Mouse (Mus musculus): ENCODE data around the gene Hivep1.

Hivep1 gene

DNA sequence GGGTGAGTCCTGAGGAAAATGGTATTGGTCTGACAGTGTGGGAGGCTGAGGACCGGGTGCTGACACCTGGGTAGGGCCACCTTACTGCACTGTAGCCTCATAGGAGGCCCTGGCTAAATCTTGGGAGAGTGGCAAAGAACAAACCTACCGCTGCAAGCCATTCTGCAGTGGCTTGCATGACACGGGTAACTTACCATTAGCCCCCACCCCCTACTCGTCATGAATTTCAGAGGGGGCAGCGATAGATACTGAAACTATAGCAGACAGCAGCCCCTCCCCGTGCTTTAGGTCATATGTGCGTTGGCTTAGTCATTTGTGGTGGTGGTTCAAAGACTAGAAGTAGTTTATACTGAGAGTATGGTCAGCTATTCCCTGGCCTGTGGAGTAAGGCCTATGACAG is 61.8 kb downstream of the Hivep1 start:
- DNase-seq (ENCODE audit: low spot score): no peak

DNA sequence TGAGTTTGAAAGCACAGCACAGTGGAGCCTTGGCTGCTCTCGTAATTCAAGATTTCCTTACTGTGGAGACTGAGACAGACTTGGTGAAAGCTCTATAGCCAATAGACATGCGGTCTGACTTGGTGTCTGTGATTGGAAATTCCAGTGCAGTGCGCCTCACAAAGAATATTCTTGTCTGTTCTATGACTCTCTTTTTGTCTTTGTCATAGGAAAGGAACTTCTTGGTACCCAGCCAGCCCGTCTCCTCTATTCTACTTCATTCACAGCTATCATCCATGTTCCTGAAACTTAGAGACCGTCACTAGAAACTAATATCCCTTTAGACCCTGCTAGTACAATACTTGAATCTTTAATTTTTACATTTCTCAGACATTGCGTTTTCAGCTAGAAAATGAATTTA is 64.5 kb downstream of the Hivep1 start:
- DNase-seq (ENCODE audit: low spot score): no peak

DNA sequence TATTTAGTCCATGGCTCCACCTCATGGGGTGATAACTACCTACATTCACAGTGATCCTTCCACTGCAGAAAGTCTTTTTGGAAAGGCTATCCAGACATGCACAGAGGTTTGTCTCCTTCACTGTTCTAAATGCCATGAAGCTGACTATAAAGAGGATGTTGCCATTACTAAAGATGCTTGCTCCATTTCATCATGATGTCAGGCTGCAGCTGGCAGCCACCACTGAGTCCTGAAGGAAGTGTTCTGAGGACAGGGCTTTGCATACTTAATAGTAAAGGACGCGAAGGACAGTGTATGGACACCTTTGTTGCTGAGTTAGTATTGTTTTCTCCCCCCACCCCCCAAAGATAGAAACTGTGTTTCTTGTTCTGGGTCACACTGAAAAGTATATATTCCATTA is 67.2 kb downstream of the Hivep1 start:
- no peak for DNase-seq (ENCODE audit: low spot score)

DNA sequence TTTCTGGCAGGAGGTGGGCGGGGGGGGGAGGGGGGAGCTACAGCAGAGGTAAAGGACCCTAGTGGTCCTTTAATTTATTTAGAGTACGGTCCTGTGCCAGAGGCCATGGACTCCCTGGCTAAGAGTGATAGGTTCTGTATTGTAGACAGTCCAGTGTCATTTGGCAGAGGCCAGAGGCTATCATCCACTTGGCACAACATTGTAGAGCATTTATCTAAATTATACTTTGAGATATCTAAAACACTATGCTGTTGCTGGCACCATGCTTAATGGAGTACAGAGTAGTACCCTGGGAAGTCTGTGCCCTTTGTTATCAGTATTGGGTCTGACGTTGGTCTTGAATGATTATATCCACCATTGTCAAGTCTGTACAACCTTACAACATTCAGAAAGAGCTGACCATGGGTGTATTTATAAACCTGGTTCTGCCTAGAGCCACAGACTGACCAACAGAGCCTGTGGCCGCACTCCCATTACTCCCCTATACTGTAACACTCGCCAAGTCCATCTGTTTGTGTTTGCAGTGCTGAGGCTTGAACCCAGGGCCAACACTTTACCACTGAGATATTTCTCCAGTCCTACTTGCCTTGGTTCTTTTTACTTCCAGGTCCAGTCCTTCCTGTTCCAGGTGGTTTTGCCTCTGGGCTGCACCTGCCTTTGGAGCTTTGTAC is 69.4 kb downstream of the Hivep1 start:
- no peak for DNase-seq (ENCODE audit: low spot score)

DNA sequence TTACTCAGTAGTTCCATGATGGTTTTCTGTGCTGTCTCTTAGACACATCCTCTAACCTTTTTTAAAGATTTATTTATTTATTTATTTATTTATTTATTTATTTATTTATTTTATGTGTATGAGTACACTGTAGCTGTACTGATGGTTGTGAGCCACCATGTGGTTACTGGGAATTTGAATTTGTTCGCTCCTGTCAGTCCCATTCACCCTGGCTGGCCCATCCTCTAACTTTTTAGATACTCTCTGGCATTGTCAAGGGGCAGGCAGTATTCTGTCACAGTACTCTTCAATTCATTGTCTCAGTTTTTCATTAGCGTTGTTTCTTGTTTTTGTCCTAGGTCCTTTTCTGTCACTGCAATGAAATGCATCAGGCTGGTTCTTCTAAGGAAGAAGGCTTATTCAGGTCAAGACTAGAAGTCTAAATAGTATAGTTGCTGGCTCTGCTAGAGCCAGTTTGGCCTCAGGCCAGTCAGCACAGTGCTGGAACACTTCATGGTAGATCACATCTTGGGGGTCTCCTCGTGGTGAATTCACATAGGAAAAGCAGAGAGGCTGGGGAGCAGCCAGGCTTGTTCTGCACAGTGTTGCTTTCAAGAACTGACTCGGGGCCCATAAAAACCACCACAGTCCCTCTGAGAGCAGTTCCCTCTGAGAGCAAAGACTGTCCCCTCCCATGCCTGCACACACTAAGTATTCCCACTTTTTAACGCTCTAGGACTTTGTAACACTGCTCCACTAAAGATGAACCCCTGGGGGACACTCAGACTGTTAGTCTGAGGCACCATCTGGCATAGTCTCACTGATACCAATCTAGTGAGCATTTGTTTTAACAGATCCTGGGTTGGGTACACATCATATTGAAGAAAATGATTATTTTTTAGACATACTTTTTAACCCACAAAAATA is 70.2 kb downstream of the Hivep1 start:
- no peak for DNase-seq (ENCODE audit: low spot score)

DNA sequence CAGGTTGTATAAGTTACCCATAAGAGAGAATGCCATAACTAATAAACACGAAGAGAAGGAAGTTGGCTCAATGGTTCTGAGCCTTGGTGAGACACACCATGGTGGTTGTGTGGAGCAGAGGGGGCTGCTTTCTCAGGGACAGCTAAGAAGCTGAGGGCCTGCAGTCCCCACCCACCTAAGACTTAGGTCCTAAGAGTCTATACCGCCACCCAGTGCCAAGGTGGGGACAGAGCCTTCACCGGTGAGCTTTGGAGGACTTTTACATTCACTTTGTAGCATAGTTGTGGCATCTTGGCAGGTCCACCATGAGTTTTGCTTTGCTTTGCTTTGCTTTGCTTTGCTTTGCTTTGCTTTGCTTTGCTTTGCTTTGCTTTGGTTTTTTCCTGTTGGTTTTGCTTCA is 92.8 kb downstream of the Hivep1 start:
- no peak for DNase-seq (ENCODE audit: low spot score)

DNA sequence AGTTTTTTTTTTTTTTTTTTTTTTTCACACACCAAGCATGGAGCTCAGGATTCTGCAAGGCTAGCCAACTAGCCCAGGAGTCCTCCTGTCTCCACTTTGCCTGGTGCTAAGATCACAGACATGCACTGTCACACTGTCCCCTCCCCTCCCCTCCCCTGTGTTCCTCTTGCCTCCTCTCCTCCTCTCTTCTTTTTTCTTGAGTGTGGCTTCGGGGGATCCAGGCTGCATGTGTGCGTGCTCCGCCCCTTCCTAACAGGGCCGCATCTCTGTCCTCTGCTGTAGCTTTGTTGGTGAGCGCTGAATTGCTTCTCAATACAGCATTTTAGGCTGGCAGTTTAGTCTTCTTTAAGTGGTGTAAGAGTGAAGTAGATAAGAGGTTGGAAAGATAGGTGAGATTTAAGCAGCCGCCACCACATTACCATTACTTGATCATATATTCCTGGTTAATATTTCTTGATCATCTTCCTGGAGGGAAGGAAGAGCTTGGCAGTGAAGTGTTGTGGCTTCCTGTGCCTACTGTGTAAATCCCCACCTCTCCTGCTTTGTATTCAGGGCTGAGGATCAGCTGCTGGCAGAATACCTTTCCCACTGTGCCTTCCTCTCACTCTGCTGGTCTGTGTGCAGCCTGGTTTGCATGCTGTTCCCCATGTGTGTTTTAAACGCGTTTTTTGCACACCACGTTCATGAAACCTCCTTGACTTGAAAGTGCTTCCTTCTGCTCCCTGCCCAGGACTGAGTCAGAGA is 97.7 kb downstream of the Hivep1 start:
- DNase-seq (ENCODE audit: low spot score): peak; percentile 19

DNA sequence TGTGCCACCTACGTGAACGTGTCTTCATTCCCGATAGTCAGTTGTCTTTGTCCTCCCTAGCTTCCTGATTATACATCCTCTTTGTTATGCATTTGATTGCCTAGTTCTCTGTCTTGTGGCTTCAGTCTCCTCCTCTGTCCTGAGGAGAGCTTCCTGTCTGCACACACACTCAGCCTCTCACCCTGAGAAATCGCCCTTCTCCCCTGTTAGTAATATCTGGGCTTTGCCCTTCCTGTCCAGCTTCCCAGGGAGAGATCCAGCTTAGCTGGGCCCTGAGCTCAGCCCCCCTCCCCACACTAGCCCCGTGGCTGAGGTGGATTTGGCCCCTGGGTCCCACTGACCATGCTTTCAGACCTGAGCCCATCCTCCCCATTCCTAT is 98.2 kb downstream of the Hivep1 start:
- no peak for DNase-seq (ENCODE audit: low spot score)

DNA sequence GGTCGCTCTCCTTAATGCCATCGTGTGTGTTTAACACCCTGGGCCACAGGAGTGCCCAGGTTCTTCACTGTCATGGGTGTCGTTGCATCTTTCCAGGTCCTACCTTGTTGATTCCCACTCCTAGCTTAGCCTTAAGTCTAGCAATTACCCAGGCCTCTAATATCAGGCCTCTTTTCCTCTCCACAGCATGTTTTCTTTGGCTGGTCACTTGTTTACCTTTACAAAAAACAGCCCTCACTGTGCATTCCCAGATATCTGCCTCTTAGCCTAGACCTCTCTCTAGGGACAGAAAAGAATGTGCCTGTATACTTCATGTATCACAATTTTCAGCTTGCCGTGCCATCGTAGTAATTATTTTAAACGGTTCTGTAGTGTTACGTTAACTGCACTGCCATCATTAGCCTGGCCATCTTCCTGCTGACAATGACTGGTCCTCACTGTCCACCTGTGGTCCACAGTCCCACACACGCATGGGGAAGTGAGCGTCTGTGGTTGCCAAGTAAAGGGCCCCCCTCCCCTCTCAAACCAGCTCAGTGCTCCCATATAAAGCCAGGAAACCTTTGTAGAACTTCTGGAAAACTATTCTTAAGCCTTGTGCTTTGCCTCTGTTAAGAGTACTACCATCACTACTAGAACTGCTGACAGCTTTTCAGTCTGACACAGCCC is 98.8 kb downstream of the Hivep1 start:
- DNase-seq (ENCODE audit: low spot score): no peak

DNA sequence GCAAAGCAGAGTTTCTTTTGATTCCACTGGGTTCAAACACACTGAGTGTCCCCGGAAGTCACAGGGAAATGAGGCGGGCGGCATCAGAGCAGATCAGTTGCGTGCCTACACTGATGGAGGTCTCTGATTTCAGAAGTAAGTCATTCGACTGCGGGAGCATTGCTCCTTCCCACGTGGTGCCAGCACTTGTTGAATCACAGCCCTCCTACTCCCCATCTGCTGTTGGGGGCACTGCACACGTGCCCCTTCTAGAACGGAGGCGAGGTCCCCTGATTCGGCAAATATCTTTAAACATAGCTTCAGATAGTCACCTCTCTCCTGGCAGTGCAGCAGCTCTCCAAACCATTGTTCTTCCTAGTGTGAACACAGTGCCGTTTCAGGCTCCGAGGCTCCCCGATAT is 106.4 kb downstream of the Hivep1 start:
- DNase-seq (ENCODE audit: low spot score): no peak

DNA sequence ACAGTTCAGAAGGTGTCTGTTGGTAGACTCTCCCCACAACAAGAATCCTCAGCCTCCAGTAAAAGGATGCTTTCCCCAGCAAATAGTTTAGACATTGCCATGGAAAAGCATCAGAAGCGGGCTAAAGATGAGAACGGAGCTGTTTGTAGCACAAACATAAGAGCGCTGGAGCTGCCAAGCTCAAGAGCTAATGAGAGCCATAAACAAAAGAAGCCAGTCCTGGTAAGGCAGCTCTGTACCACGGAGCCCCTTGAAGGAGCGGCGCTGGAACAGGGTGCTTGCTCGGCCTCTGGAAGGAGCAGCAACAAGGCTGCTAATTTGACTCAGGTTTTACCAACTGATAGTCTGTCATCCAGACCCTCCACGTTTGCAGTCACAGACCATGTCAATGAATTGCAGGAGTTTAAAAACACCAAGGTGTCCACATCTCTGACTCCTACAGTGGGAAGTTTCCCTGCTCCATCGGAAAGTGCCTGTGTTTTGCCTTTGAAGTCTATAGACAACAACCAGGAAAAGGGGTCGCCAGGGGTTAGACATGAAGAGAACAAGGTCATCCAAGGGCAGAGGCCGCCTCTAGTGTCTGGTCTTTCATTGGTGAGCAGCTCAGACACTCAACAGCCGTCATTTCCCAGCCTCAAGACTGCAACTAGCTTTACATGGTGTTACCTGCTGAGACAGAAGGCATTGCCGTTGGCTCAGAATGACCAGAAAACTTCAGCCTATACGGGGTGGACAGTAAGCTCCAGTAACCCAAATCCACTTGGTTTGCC is 107.8 kb downstream of the Hivep1 start:
- DNase-seq (ENCODE audit: low spot score): peak; percentile 53

DNA sequence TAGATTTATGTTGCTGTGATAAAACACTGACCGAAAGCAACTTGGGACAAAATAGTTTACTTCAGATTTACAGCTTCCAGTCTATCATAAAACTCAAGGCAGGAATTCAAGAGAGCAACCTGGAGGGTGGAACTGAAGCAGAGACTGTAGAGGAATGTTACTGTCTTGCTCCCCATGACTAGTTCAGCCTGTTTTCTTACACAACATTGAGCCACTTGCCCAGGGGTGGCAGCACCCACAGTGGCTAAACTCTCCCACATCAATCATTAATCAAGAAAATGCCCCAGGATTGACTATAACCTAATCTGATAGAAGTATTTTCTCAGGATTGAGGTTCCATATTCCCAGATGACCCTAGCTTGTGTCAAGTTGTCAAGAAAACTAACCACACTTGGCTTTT is 119.0 kb downstream of the Hivep1 start:
- no peak for DNase-seq (ENCODE audit: low spot score)

DNA sequence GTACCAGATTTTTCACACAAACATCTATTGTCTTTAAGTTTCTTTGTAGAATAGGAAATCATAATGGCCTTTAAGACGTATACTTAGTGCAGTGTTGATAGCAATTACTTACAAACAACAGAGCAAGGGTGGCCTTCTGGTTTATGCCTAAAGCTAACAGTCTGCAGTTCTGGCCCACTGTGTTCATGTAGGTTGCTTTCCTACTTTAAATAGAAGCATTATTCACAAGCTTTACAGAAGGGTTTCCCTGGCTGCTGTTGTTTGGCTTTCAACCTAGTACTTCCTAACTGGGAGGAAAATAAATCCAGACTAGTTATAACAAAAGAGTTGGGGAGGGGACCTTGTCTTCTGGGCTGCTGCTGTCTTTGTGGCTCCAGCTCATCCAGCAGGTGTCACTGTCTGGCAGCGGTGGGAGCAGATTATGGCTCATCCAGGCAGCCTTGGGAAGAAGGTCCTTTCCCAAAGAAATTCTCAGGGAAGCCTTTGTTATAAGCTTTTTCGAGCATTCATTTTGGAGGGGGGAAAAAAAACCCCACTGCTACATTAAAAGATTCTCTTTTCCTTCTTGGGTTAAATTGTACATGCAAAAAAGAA is 123.1 kb downstream of the Hivep1 start:
- DNase-seq (ENCODE audit: low spot score): peak; percentile 62

DNA sequence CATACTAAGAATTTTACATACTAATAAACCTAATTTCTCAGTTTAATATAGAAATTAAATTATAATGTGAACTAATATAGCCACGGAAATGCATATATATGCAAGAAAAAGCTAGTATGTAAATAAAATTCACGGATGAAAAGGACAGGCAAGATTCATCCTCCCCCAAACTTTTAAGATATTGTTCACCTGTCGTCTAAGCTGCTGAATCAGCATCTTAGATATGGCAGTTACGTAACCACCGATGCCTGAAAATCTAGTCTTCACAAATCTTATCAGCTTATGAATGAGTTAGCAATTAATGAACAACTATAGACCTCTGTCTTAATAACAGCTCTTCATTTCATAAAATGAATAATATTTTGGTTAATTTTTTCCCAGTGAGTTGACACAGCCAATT is 130.8 kb downstream of the Hivep1 start:
- DNase-seq (ENCODE audit: low spot score): no peak

DNA sequence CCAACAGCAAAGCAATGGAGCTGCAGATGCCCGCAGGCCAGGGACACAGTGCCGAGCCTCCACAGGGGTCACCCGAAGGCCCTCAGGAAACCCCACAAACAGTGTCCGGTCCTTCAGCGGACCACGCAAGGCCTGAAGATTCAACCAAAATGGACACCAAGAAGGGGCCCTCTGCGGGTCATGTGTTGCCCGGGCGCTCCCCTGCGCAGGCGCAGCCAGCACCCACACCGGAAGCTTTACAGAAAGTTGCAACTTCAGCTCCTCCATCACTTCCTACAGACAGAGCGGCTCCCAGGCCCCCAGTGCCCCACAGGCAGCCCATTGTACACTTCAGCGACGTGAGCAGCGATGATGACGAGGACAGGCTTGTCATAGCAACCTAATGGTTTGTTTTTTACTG is 132.3 kb downstream of the Hivep1 start:
- no peak for DNase-seq (ENCODE audit: low spot score)

DNA sequence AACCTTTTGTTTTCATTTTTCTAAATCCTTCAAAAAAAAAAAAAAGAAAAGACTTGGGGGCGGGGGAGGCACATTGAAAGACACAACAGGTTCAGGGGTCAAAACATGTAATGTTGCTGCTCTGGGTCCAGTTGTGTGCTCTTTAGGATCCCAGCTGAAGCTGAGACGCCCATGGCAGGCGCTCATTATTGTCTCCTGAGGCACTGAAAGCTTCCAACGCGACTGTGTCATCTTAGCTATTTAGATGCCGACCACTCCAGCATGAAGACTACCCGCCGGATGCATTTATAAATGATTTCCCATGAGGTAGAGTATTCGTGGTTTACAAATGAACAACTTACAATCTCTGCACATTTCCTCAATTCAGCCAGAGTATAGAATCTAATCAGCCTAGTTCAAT is 141.2 kb downstream of the Hivep1 start:
- DNase-seq (ENCODE audit: low spot score): peak; percentile 55

DNA sequence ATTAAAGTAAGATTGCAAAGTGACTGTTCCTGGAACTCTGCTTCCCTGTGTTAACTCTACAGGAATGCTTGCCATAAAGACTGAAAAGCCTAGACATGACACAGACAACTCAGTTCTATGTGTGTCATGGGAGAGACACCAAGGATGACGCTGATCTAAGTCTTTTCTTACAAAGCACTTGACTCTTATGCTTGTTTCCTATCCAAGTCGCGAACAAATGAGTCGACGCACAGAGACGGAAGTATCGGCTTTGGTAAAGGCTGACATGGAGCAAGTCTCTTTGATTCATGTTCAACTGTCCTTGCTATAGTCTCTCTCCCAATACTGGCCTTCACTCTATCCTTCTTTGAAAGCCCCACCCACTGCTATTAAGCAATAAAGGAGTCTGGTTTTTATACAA is 143.8 kb downstream of the Hivep1 start:
- DNase-seq (ENCODE audit: low spot score): no peak

DNA sequence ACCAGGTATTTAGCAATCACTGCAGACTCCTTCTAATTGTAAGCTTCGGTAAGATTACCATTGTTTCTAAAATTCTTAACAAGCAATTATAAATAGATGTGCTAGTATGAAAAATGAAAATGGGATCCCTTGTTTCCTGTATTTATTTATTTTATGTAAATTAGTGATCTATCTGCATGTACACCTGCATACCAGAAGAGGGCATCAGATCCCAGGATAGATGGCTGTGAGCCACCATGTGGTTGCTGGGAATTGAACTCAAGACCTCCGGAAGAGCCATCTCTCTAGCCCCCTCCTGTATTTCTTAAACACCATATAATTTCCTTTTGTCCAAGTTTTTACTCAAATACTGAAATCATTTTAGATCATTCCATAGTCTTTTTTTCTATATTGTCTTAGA is 145.8 kb downstream of the Hivep1 start:
- no peak for DNase-seq (ENCODE audit: low spot score)

DNA sequence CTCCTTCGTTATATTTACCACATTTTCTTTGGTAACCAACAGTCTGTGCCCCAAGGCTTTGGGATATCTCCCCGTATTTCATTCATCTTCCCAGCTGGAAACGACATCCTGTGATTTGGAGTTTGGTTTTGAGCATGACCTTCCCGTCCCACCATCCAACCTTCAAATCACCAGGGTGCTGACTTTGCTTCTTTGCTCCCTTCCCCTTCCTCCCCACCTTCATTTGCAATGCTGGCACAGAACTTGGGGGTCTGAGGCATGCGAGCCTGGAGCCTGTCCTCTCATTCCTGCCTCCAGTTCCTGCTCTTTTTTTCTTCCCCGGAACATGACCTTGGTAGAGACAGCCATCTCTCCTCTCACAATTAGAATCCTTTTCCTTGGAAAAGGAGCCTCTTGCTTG is 161.7 kb downstream of the Hivep1 start:
- no peak for DNase-seq (ENCODE audit: low spot score)

DNA sequence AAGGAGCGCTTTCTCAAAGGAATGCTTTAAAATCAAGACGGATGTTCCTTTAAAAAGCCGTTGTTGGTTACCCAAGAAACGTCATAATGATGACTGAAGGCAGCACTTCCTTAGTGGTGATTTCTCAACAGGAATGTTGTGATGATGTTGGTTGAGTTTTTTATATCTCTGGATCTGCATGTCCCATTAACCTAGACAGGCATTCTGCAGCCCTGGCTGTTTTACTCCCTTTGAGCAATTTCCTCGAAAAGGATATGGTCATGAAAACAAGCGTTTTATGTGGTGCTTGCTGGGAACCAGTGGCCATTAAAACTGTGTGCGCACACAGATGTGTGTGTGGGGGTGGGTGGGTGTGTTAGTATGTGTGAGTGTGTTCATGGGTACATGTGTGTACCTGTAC is 170.6 kb downstream of the Hivep1 start:
- no peak for DNase-seq (ENCODE audit: low spot score)

DNA sequence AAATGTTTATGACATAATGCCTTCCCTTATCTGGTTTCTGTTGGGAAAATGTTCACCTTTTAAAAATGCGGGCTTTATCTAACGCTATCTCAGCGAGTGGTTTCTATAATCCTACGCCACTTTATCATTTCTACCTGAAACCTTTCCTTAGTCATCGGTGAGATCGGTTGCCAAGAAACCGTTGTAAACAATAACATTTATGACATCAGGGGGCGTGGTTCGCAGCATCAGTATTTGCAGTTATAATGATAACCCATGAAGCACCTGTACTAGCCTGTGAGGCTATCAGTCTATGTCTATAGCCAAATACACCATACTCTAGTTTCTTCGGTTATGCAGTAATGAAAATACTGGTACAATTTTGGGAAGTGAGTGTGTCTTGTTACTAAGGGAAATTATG is 177.0 kb downstream of the Hivep1 start:
- no peak for DNase-seq (ENCODE audit: low spot score)

Measured in embryo, embryonic 10 days (tissue).